Mouse (Mus musculus): ENCODE measurements at regions not wholly inside any gene's neighbourhood (a gene's known extent, or its start where the extent isn't known, plus 50 kb on each side); places are given as distances from the start of the nearest gene placed in this dataset.

- Histone ChIP-seq H3K4me1 (ENCODE audit: control insufficient read depth, insufficient read depth, low read length) (peaks cover 8% of the 10 kb centered on the region; the same call in 1 of the 2 replicates), H3K79me2 (ENCODE audit: control insufficient read depth, insufficient read depth, low read length) (no peaks in the 10 kb centered on the region), H3K9ac (ENCODE audit: low read depth, low read length) (no peak overlapping the region), H3K4me3 (ENCODE audit: insufficient read depth, low read depth, low read length) (no peak overlapping the region), H3K27me3 (ENCODE audit: control insufficient read depth, insufficient read depth, low read length) (no peaks in the 10 kb centered on the region), H3K36me3 (ENCODE audit: control insufficient read depth, insufficient read depth, low read length) (no peaks in the 10 kb centered on the region), H3K27ac (replicated peaks; ENCODE audit: insufficient read depth, low read depth, low read length) (peak overlapping the region; percentile 65; the same call in 1 of the 2 replicates)
- 51% methylated on average over 4 of the region's 4 CpGs for WGBS
- peak; percentile 98 for DNase-seq (ENCODE audit: extremely low read depth, low read depth, low spot score)
- TF ChIP-seq POLR2A (IDR thresholded peaks at IDR 0.05; ENCODE audit: extremely low read depth, insufficient read depth, low read length): no peak
- no peak for TF ChIP-seq CTCF (IDR thresholded peaks at IDR 0.05; ENCODE audit: low read depth, low read length)
Observed at GRCm38 (mm10) chr3:18295921-18296320, 347.7 kb downstream of the Cypt12 start.

GRCm38 (mm10) chr3:18298699-18299098 is 350.5 kb downstream of the Cypt12 start:
- DNase-seq (ENCODE audit: extremely low read depth, low read depth, low spot score): peak; percentile 95
- Histone ChIP-seq H3K4me3 (ENCODE audit: insufficient read depth, low read depth, low read length) (no peak overlapping the region), H3K9ac (ENCODE audit: low read depth, low read length) (no peak overlapping the region), H3K36me3 (ENCODE audit: control insufficient read depth, insufficient read depth, low read length) (no peaks in the 10 kb centered on the region), H3K79me2 (ENCODE audit: control insufficient read depth, insufficient read depth, low read length) (no peaks in the 10 kb centered on the region), H3K27ac (replicated peaks; ENCODE audit: insufficient read depth, low read depth, low read length) (no peak overlapping the region; the same call in 1 of the 2 replicates), H3K27me3 (ENCODE audit: control insufficient read depth, insufficient read depth, low read length) (no peaks in the 10 kb centered on the region), H3K4me1 (ENCODE audit: control insufficient read depth, insufficient read depth, low read length) (peaks cover 8% of the 10 kb centered on the region; the same call in 1 of the 2 replicates)
- TF ChIP-seq POLR2A (IDR thresholded peaks at IDR 0.05; ENCODE audit: extremely low read depth, insufficient read depth, low read length) (no peak), CTCF (IDR thresholded peaks at IDR 0.05; ENCODE audit: low read depth, low read length) (no peak)
- 30% methylated on average over 3 of the region's 3 CpGs for WGBS

- H3K79me2 ChIP-seq (ENCODE audit: control insufficient read depth, insufficient read depth, low read length): no peaks in the 10 kb centered on the region
- no peak for TF ChIP-seq CTCF (IDR thresholded peaks at IDR 0.05; ENCODE audit: low read depth, low read length)
- no peak for TF ChIP-seq POLR2A (IDR thresholded peaks at IDR 0.05; ENCODE audit: extremely low read depth, insufficient read depth, low read length)
- peaks cover 8% of the 10 kb centered on the region; the same call in 1 of the 2 replicates for H3K4me1 ChIP-seq (ENCODE audit: control insufficient read depth, insufficient read depth, low read length)
- H3K27ac ChIP-seq (replicated peaks; ENCODE audit: insufficient read depth, low read depth, low read length): no peak overlapping the region
- no peaks in the 10 kb centered on the region for H3K27me3 ChIP-seq (ENCODE audit: control insufficient read depth, insufficient read depth, low read length)
- DNase-seq (ENCODE audit: extremely low read depth, low read depth, low spot score): no peak
- H3K36me3 ChIP-seq (ENCODE audit: control insufficient read depth, insufficient read depth, low read length): no peaks in the 10 kb centered on the region
- WGBS: 58% methylated on average over 2 of the region's 2 CpGs
- H3K9ac ChIP-seq (ENCODE audit: low read depth, low read length): no peak overlapping the region
- H3K4me3 ChIP-seq (ENCODE audit: insufficient read depth, low read depth, low read length): no peak overlapping the region
Observed at GRCm38 (mm10) chr3:18299502-18299901, 351.3 kb downstream of the Cypt12 start.

- Histone ChIP-seq H3K79me2 (ENCODE audit: control insufficient read depth, insufficient read depth, low read length) (no peaks in the 10 kb centered on the region), H3K4me1 (ENCODE audit: control insufficient read depth, insufficient read depth, low read length) (no peaks in the 10 kb centered on the region), H3K27ac (replicated peaks; ENCODE audit: insufficient read depth, low read depth, low read length) (no peak overlapping the region), H3K36me3 (ENCODE audit: control insufficient read depth, insufficient read depth, low read length) (no peaks in the 10 kb centered on the region), H3K9ac (ENCODE audit: low read depth, low read length) (no peak overlapping the region), H3K27me3 (ENCODE audit: control insufficient read depth, insufficient read depth, low read length) (no peaks in the 10 kb centered on the region), H3K4me3 (ENCODE audit: insufficient read depth, low read depth, low read length) (no peak overlapping the region)
- peak; percentile 22 for DNase-seq (ENCODE audit: extremely low read depth, low read depth, low spot score)
- TF ChIP-seq POLR2A (IDR thresholded peaks at IDR 0.05; ENCODE audit: extremely low read depth, insufficient read depth, low read length) (no peak), CTCF (IDR thresholded peaks at IDR 0.05; ENCODE audit: low read depth, low read length) (no peak)
- 76% methylated on average over 2 of the region's 2 CpGs for WGBS
Observed at GRCm38 (mm10) chr3:18319433-18319832, 371.2 kb downstream of the Cypt12 start.

GRCm38 (mm10) chr3:18333182-18333581 is 385.0 kb downstream of the Cypt12 start:
- no peak for DNase-seq (ENCODE audit: extremely low read depth, low read depth, low spot score)
- Histone ChIP-seq H3K4me1 (ENCODE audit: control insufficient read depth, insufficient read depth, low read length) (no peaks in the 10 kb centered on the region), H3K27ac (replicated peaks; ENCODE audit: insufficient read depth, low read depth, low read length) (no peak overlapping the region), H3K79me2 (ENCODE audit: control insufficient read depth, insufficient read depth, low read length) (no peaks in the 10 kb centered on the region), H3K36me3 (ENCODE audit: control insufficient read depth, insufficient read depth, low read length) (no peaks in the 10 kb centered on the region), H3K27me3 (ENCODE audit: control insufficient read depth, insufficient read depth, low read length) (no peaks in the 10 kb centered on the region), H3K4me3 (ENCODE audit: insufficient read depth, low read depth, low read length) (no peak overlapping the region), H3K9ac (ENCODE audit: low read depth, low read length) (no peak overlapping the region)
- TF ChIP-seq POLR2A (IDR thresholded peaks at IDR 0.05; ENCODE audit: extremely low read depth, insufficient read depth, low read length): no peak
- TF ChIP-seq CTCF (IDR thresholded peaks at IDR 0.05; ENCODE audit: low read depth, low read length): no peak

GRCm38 (mm10) chr3:18339189-18339588 is 391.0 kb downstream of the Cypt12 start:
- Histone ChIP-seq H3K4me3 (ENCODE audit: insufficient read depth, low read depth, low read length) (no peak overlapping the region), H3K36me3 (ENCODE audit: control insufficient read depth, insufficient read depth, low read length) (no peaks in the 10 kb centered on the region), H3K79me2 (ENCODE audit: control insufficient read depth, insufficient read depth, low read length) (no peaks in the 10 kb centered on the region), H3K9ac (ENCODE audit: low read depth, low read length) (no peak overlapping the region), H3K27me3 (ENCODE audit: control insufficient read depth, insufficient read depth, low read length) (no peaks in the 10 kb centered on the region), H3K4me1 (ENCODE audit: control insufficient read depth, insufficient read depth, low read length) (peaks cover 1% of the 10 kb centered on the region; the same call in 1 of the 2 replicates), H3K27ac (replicated peaks; ENCODE audit: insufficient read depth, low read depth, low read length) (no peak overlapping the region)
- 83% methylated on average over 1 of the region's 1 CpGs for WGBS
- TF ChIP-seq POLR2A (IDR thresholded peaks at IDR 0.05; ENCODE audit: extremely low read depth, insufficient read depth, low read length) (no peak), CTCF (IDR thresholded peaks at IDR 0.05; ENCODE audit: low read depth, low read length) (no peak)
- peak; percentile 26 for DNase-seq (ENCODE audit: extremely low read depth, low read depth, low spot score)
